9 mouse cellular contexts compared by ENCODE assay signal in genomic region chr9:15239042-15239925, GRCm38 (mm10). TPM values are rescaled to one million over a fixed set of nuclear protein-coding genes. Genes with fewer than 3 reads are reported as not detected.
A peak's percentile ranks its signal among the peaks of the same experiment; 100 is the strongest.
DNase-seq lines count a peak whose midpoint lies in the region; ATAC-seq and TF ChIP-seq lines count a peak whose summit lies in the region.
"Had no signal": no experiment of that assay in that cellular context is flagged by ENCODE, and none has a peak within 500 bp of the region (broad histone marks: within the 10 kb centered on the region; RNA-seq: fewer than 3 reads in every experiment).

Gene Vstm5 (plus strand): TSS chr9:15239045.

- H3K36me3 ChIP-seq in kidney, postnatal 0 days (ENCODE audit: insufficient read depth, low read length): no peaks in the 10 kb centered on the region
- H3K36me3 ChIP-seq in liver, embryonic 12.5 days: no peaks in the 10 kb centered on the region

- peak; percentile 41; the same call in 1 of the 2 replicates for TF ChIP-seq CTCF in kidney, postnatal 0 days (IDR thresholded peaks at IDR 0.05; ENCODE audit: low read depth)
- TF ChIP-seq CTCF in olfactory bulb, adult 2 months (IDR thresholded peaks at IDR 0.05; ENCODE audit: insufficient read depth, low read depth, low read length): no peak

- peak; percentile 40 for DNase-seq in gastrocnemius, postnatal 10 days
- no peak for DNase-seq in gastrocnemius, adult 8-10 months (ENCODE audit: low spot score in 2 of 2)
- peak; percentile 85 for DNase-seq in brain, adult 2 months (ENCODE audit: low read depth, low spot score)
- peak; percentile 33 for DNase-seq in gonadal fat pad, adult 2 months (ENCODE audit: low read depth)
- DNase-seq in kidney, postnatal 0 days (ENCODE audit: low spot score): peak; percentile 59

- H3K9ac ChIP-seq in kidney, postnatal 0 days (ENCODE audit: low read depth, low read length): peak within 1 kb of the TSS; percentile 62
- H3K9ac ChIP-seq in liver, embryonic 12.5 days: peak within 1 kb of the TSS; percentile 42; the same call in 1 of the 2 replicates

- H3K4me3 ChIP-seq in kidney, postnatal 0 days (replicated peaks; ENCODE audit: low read depth, low read length): peak within 1 kb of the TSS; percentile 44
- peak within 1 kb of the TSS; percentile 48 for H3K4me3 ChIP-seq in liver, embryonic 12.5 days
- H3K4me3 ChIP-seq in olfactory bulb, adult 2 months (ENCODE audit: insufficient read depth, low read depth, low read length): peak within 1 kb of the TSS; percentile 71
- H3K4me3 ChIP-seq: myocyte had no signal

- peak; percentile 79 for ATAC-seq in kidney, postnatal 0 days (replicated peaks; ENCODE audit: low FRiP score, low read depth)
- peak; percentile 54 for ATAC-seq in liver, embryonic 12.5 days
- no peak for ATAC-seq in CD4-positive, CD25-positive, alpha-beta regulatory T cell, adult 4 months

- WGBS in kidney, postnatal 0 days: 3% methylated on average over 35 of the region's 35 CpGs
- WGBS in liver, embryonic 12.5 days (ENCODE audit: insufficient replicate concordance): 3% methylated on average over 35 of the region's 35 CpGs
- 5% methylated on average over 35 of the region's 35 CpGs for WGBS in olfactory bulb, adult 2 months

- H3K27me3 ChIP-seq in kidney, postnatal 0 days (ENCODE audit: insufficient read depth, low read length): no peaks in the 10 kb centered on the region
- peaks cover 40% of the 10 kb centered on the region for H3K27me3 ChIP-seq in liver, embryonic 12.5 days (replicated peaks)

- H3K4me1 ChIP-seq in kidney, postnatal 0 days (replicated peaks; ENCODE audit: insufficient read depth, low read length): 0 out of 2 replicates have a peak, but pooled peaks cover 6% of the 10 kb centered on the region
- peaks cover 24% of the 10 kb centered on the region for H3K4me1 ChIP-seq in liver, embryonic 12.5 days
- H3K4me1 ChIP-seq in olfactory bulb, adult 2 months (ENCODE audit: control insufficient read depth, insufficient read depth, low read length): peaks cover 18% of the 10 kb centered on the region

- H3K4me2 ChIP-seq in kidney, postnatal 0 days (ENCODE audit: low read length): peak within 1 kb of the TSS; percentile 77
- H3K4me2 ChIP-seq in liver, embryonic 12.5 days: peak within 1 kb of the TSS; percentile 75

- H3K27ac ChIP-seq in kidney, postnatal 0 days: peak within 1 kb of the TSS; percentile 72
- peak within 1 kb of the TSS; percentile 4; the same call in 1 of the 2 replicates for H3K27ac ChIP-seq in liver, embryonic 12.5 days
- H3K27ac ChIP-seq in olfactory bulb, adult 2 months (ENCODE audit: insufficient read depth, low read depth, low read length): peak within 1 kb of the TSS; percentile 27

- no peaks in the 10 kb centered on the region for H3K9me3 ChIP-seq in kidney, postnatal 0 days (replicated peaks; ENCODE audit: low read length)
- no peaks in the 10 kb centered on the region for H3K9me3 ChIP-seq in liver, embryonic 12.5 days (replicated peaks)

- TF ChIP-seq POLR2A in olfactory bulb, adult 2 months (IDR thresholded peaks at IDR 0.05; ENCODE audit: insufficient read depth, low read depth, low read length): no peak

RNA-seq across cellular contexts. Expression of gene Vstm5, which starts in this region (rescaled TPM):
- total RNA-seq in gastrocnemius, postnatal 10 days (2021): under 1 TPM; 0.25 to 0.47 TPM
- total RNA-seq in gastrocnemius, adult 8-10 months (2022): not detected
- 5.1 and 5.9 TPM in 2 replicates for polyA plus RNA-seq in gonadal fat pad, adult 2 months (2012; rRNA removed)
- polyA plus RNA-seq in kidney, postnatal 0 days (2015; fragmentation: Nextera tagmentation; extraction: Ambion mirVana): 9.4 and 10.5 TPM in 2 replicates
- 0.48 and 0.58 TPM in 2 replicates for polyA plus RNA-seq in liver, embryonic 12.5 days (2016; fragmentation: Nextera tagmentation; extraction: Ambion mirVana)
- polyA plus RNA-seq in olfactory bulb, adult 2 months (2012; ENCODE audit: insufficient read depth, insufficient read length, low replicate concordance, missing spikeins): not detected in 2 replicates
- polyA plus RNA-seq in CD4-positive, CD25-positive, alpha-beta regulatory T cell, adult 4 months (2017; shearing (Covaris generic)): under 1 TPM in 1 of 2 experiments, not detected in 1; 0.22 TPM
- polyA plus RNA-seq: myocyte had no signal

Comparison
In these comparisons a context has a peak if more than half of its experiments do, and no peak if none do; other contexts are left out.
1. Peak in DNase-seq in gastrocnemius, postnatal 10 days; RNA of the gene not detected or under 1 TPM.
2. Peak in ATAC-seq, H3K4me3 ChIP-seq, H3K27ac ChIP-seq, H3K9ac ChIP-seq and H3K4me2 ChIP-seq in liver, embryonic 12.5 days; RNA of the gene not detected or under 1 TPM.
3. DNase-seq: peak in brain, adult 2 months (single experiment), gonadal fat pad, adult 2 months (single experiment) and kidney, postnatal 0 days (single experiment); none in gastrocnemius, adult 8-10 months (0 of 2).
4. H3K27ac ChIP-seq: peak in every context shown above with its lines; median percentile 72 in kidney, postnatal 0 days; 27 in olfactory bulb, adult 2 months; 4 in liver, embryonic 12.5 days.
5. Peak in every context shown above with its lines, with median percentiles within 50 percentile points of each other: H3K4me3 ChIP-seq.